Mouse (Mus musculus) cerebellum, adult 8-10 months (tissue): ENCODE results near the gene Gm2310.
"Not testable (repeated sequence)": the region's sequence is repeated elsewhere in the genome, so short reads cannot be mapped to it uniquely, and the experiment has no call there.

Experiments used
- DNase-seq: peaks from one replicate; pipeline ENCODE4 v3.0.0; 2022

Gm2310 gene

GRCm38 (mm10) chr15:8519853-8520252 is at the start of gene Gm2310:
Gene Gm2310 (minus strand): TSS chr15:8519953.
- not testable (repeated sequence) for DNase-seq

- DNase-seq: peak; percentile 83
Observed at GRCm38 (mm10) chr15:8568645-8569528, 49.1 kb upstream of the Gm2310 start.

- no peak for DNase-seq
Observed at GRCm38 (mm10) chr15:8568286-8568644, 48.5 kb upstream of the Gm2310 start.

GRCm38 (mm10) chr15:8565416-8565815 is 45.7 kb upstream of the Gm2310 start:
- no peak for DNase-seq

GRCm38 (mm10) chr15:8564331-8564730 is 44.6 kb upstream of the Gm2310 start:
- DNase-seq: no peak

GRCm38 (mm10) chr15:8563423-8564194 is 43.9 kb upstream of the Gm2310 start:
- DNase-seq: no peak

GRCm38 (mm10) chr15:8562776-8563175 is 43.0 kb upstream of the Gm2310 start:
- no peak for DNase-seq

GRCm38 (mm10) chr15:8531201-8531600 is 11.4 kb upstream of the Gm2310 start:
- DNase-seq: no peak

GRCm38 (mm10) chr15:8512957-8513356 is 6.8 kb downstream of the Gm2310 start:
- DNase-seq: no peak

- no peak for DNase-seq
Observed at GRCm38 (mm10) chr15:8511861-8512260, 7.9 kb downstream of the Gm2310 start.

GRCm38 (mm10) chr15:8502431-8502830 is 17.3 kb downstream of the Gm2310 start:
- DNase-seq: no peak

- no peak for DNase-seq
Observed at GRCm38 (mm10) chr15:8485261-8485660, 34.5 kb downstream of the Gm2310 start.

GRCm38 (mm10) chr15:8469006-8469575 is 50.7 kb downstream of the Gm2310 start:
- no peak for DNase-seq
